Mouse (Mus musculus): ENCODE results near the gene Chga. TPM values are rescaled to one million over a fixed set of nuclear protein-coding genes. Genes with fewer than 3 reads are reported as not detected.

The Chga gene
- total and polyA plus RNA-seq, 2 experiments from 2014 or later, result 168 to 257 TPM

DNA sequence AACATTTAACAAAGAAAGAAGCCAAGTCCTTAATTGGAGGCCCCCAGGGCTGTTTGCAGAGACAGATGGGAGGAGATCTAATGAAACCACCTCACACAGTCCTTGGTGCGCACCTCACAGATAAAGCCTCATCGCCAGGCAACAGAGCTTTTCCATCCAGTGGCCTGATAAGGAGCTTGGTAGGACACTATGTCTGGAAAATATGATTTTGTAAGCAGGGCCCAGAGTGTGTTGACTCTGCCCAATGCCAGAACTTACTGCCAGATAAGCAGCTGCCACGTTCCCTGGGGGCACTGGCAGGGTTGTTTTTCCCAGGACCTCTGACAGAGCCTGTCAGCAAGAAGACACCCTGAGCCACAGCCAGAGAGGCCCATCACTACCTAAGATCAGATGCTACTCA is 3.6 kb upstream of the Chga start:
- WGBS, result 72% methylated on average over 3 of the region's 3 CpGs
- no peak for ATAC-seq (ENCODE audit: low FRiP score)
- Histone ChIP-seq H3K9me3 (ENCODE audit: low read length) (no peaks in the 10 kb centered on the region), H3K4me3 (ENCODE audit: low read depth, low read length) (no peak overlapping the region), H3K27ac (ENCODE audit: low read depth, low read length) (no peak overlapping the region), H3K4me2 (ENCODE audit: low read depth, low read length, poor library complexity, severe bottlenecking) (no peak overlapping the region), H3K9ac (replicated peaks; ENCODE audit: low read length, poor library complexity, severe bottlenecking) (no peak overlapping the region), H3K27me3 (ENCODE audit: insufficient read depth, low read length) (no peaks in the 10 kb centered on the region), H3K4me1 (ENCODE audit: insufficient read depth, low read length) (no peaks in the 10 kb centered on the region), H3K36me3 (ENCODE audit: insufficient read depth, low read length) (no peaks in the 10 kb centered on the region)
- DNase-seq (ENCODE audit: low spot score), result no peak
- no peak for TF ChIP-seq CTCF (IDR thresholded peaks at IDR 0.05)

- Histone ChIP-seq H3K9ac (replicated peaks; ENCODE audit: low read length, poor library complexity, severe bottlenecking) (no peak overlapping the region), H3K9me3 (ENCODE audit: low read length) (no peaks in the 10 kb centered on the region), H3K27me3 (ENCODE audit: insufficient read depth, low read length) (no peaks in the 10 kb centered on the region), H3K4me2 (ENCODE audit: low read depth, low read length, poor library complexity, severe bottlenecking) (no peak overlapping the region), H3K27ac (ENCODE audit: low read depth, low read length) (no peak overlapping the region), H3K4me3 (ENCODE audit: low read depth, low read length) (no peak overlapping the region), H3K36me3 (ENCODE audit: insufficient read depth, low read length) (no peaks in the 10 kb centered on the region), H3K4me1 (ENCODE audit: insufficient read depth, low read length) (no peaks in the 10 kb centered on the region)
- no peak for TF ChIP-seq CTCF (IDR thresholded peaks at IDR 0.05)
- 53% methylated on average over 6 of the region's 6 CpGs for WGBS
- ATAC-seq (ENCODE audit: low FRiP score), result no peak
- peak; percentile 61 for DNase-seq (ENCODE audit: low spot score)
These were observed 2.8 kb upstream of the Chga start for GRCm38 (mm10) chr12:102552001-102552400.

GRCm38 (mm10) chr12:102553705-102554275 is 979 bp upstream of the Chga start:
- no peak for ATAC-seq (ENCODE audit: low FRiP score)
- WGBS, result 83% methylated on average over 14 of the region's 14 CpGs
- TF ChIP-seq CTCF (IDR thresholded peaks at IDR 0.05), result no peak
- no peak for DNase-seq (ENCODE audit: low spot score)
- H3K9ac ChIP-seq (replicated peaks; ENCODE audit: low read length, poor library complexity, severe bottlenecking), result no peak overlapping the region
- no peak overlapping the region for H3K4me3 ChIP-seq (ENCODE audit: low read depth, low read length)
- peak overlapping the region; percentile 87 for H3K4me2 ChIP-seq (ENCODE audit: low read depth, low read length, poor library complexity, severe bottlenecking)
- no peaks in the 10 kb centered on the region for H3K4me1 ChIP-seq (ENCODE audit: insufficient read depth, low read length)
- H3K36me3 ChIP-seq (ENCODE audit: insufficient read depth, low read length), result peaks cover 6% of the 10 kb centered on the region; the same call in 1 of the 2 replicates
- H3K27me3 ChIP-seq (ENCODE audit: insufficient read depth, low read length), result no peaks in the 10 kb centered on the region
- H3K9me3 ChIP-seq (ENCODE audit: low read length), result no peaks in the 10 kb centered on the region
- H3K27ac ChIP-seq (ENCODE audit: low read depth, low read length), result no peak overlapping the region

DNA sequence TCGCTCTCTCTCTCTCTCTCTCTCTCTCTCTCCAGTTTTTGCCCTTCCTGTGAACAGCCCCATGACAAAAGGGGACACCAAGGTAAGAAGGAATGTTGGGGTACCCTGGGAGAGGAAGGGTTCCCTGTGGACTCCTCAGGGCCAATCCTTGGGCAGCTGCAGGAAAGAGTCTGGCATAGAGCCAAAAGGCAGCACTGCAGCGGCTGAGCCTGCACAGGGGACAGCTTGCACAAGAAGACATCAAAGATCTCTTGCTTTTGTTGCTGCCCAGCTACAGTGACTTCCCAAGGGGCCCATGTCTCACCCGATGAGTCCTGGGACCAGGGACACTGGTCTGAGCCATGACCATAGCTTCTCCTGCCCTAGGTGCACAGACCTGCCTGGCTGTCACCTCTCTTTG is 1.1 kb downstream of the Chga start:
- H3K9ac ChIP-seq (replicated peaks; ENCODE audit: low read length, poor library complexity, severe bottlenecking), result peak overlapping the region; percentile 91
- no peak for DNase-seq (ENCODE audit: low spot score)
- peak overlapping the region; percentile 72 for H3K4me3 ChIP-seq (ENCODE audit: low read depth, low read length)
- no peaks in the 10 kb centered on the region for H3K9me3 ChIP-seq (ENCODE audit: low read length)
- H3K4me1 ChIP-seq (ENCODE audit: insufficient read depth, low read length), result no peaks in the 10 kb centered on the region
- ATAC-seq (ENCODE audit: low FRiP score), result no peak
- H3K27ac ChIP-seq (ENCODE audit: low read depth, low read length), result 0 out of 2 replicates have a peak overlapping the region, but pooled peaks have one; percentile 76
- H3K27me3 ChIP-seq (ENCODE audit: insufficient read depth, low read length), result no peaks in the 10 kb centered on the region
- no peak for TF ChIP-seq CTCF (IDR thresholded peaks at IDR 0.05)
- H3K36me3 ChIP-seq (ENCODE audit: insufficient read depth, low read length), result peaks cover 12% of the 10 kb centered on the region; the same call in 1 of the 2 replicates
- 44% methylated on average over 3 of the region's 3 CpGs for WGBS
- peak overlapping the region; percentile 87 for H3K4me2 ChIP-seq (ENCODE audit: low read depth, low read length, poor library complexity, severe bottlenecking)

- TF ChIP-seq CTCF (IDR thresholded peaks at IDR 0.05), result no peak
- no peak overlapping the region for H3K4me3 ChIP-seq (ENCODE audit: low read depth, low read length)
- H3K27me3 ChIP-seq (ENCODE audit: insufficient read depth, low read length), result no peaks in the 10 kb centered on the region
- ATAC-seq (ENCODE audit: low FRiP score) (no peak), DNase-seq (ENCODE audit: low spot score) (no peak)
- H3K4me2 ChIP-seq (ENCODE audit: low read depth, low read length, poor library complexity, severe bottlenecking), result no peak overlapping the region
- 88% methylated on average over 5 of the region's 5 CpGs for WGBS
- no peak overlapping the region for H3K9ac ChIP-seq (replicated peaks; ENCODE audit: low read length, poor library complexity, severe bottlenecking)
- H3K9me3 ChIP-seq (ENCODE audit: low read length), result no peaks in the 10 kb centered on the region
- H3K36me3 ChIP-seq (ENCODE audit: insufficient read depth, low read length), result peaks cover 13% of the 10 kb centered on the region
- no peak overlapping the region for H3K27ac ChIP-seq (ENCODE audit: low read depth, low read length)
- no peaks in the 10 kb centered on the region for H3K4me1 ChIP-seq (ENCODE audit: insufficient read depth, low read length)
These were observed 2.6 kb downstream of the Chga start for GRCm38 (mm10) chr12:102557372-102557771.

DNA sequence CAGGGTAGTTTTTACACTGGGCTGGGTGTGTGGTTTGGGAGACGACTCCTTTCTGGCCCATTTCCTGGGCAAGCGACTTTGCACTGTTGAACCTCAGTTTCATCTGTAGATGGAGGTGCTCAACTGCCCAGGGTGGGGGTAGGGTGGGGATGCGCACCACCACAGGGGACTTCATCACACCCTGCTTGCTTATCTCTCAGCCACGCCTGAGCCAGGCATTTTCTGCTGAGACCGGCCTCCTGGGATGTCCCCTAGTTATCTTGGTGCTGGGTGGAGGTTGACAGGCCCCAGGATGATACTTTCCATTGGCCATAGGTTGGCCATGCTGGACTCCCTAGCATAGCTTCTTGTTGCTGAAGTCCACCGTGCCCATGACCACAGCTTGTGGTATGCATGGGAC is 10.3 kb downstream of the Chga start:
- ATAC-seq (ENCODE audit: low FRiP score) (no peak), DNase-seq (ENCODE audit: low spot score) (no peak)
- Histone ChIP-seq H3K4me1 (ENCODE audit: insufficient read depth, low read length) (no peaks in the 10 kb centered on the region), H3K27ac (ENCODE audit: low read depth, low read length) (no peak overlapping the region), H3K9ac (replicated peaks; ENCODE audit: low read length, poor library complexity, severe bottlenecking) (no peak overlapping the region), H3K36me3 (ENCODE audit: insufficient read depth, low read length) (peaks cover 29% of the 10 kb centered on the region), H3K9me3 (ENCODE audit: low read length) (no peaks in the 10 kb centered on the region), H3K4me2 (ENCODE audit: low read depth, low read length, poor library complexity, severe bottlenecking) (no peak overlapping the region), H3K4me3 (ENCODE audit: low read depth, low read length) (no peak overlapping the region), H3K27me3 (ENCODE audit: insufficient read depth, low read length) (no peaks in the 10 kb centered on the region)
- WGBS, result 84% methylated on average over 6 of the region's 6 CpGs
- TF ChIP-seq CTCF (IDR thresholded peaks at IDR 0.05), result no peak
